Mouse (Mus musculus): ENCODE measurements around the gene Ttn. TPM values are rescaled to one million over a fixed set of nuclear protein-coding genes. Genes with fewer than 3 reads are reported as not detected.
A peak's percentile ranks its signal among the peaks of the same experiment; 100 is the strongest.

Ttn gene
- total RNA-seq, 2 experiments from 2014 or later: 2,325 to 2,346 TPM

GRCm38 (mm10) chr2:76962045-76962432 is 20.3 kb downstream of the Ttn start:
- DNase-seq: no peak

- no peak for DNase-seq
These were observed 20.8 kb downstream of the Ttn start for GRCm38 (mm10) chr2:76961420-76962044.

GRCm38 (mm10) chr2:76949774-76950173 is 32.6 kb downstream of the Ttn start:
- no peak for DNase-seq

GRCm38 (mm10) chr2:76938515-76938914 is 43.8 kb downstream of the Ttn start:
- DNase-seq: no peak

GRCm38 (mm10) chr2:76929718-76930117 is 52.6 kb downstream of the Ttn start:
- DNase-seq: peak; percentile 74

GRCm38 (mm10) chr2:76928816-76929215 is 53.5 kb downstream of the Ttn start:
- DNase-seq: no peak

- no peak for DNase-seq
These were observed 54.0 kb downstream of the Ttn start for GRCm38 (mm10) chr2:76928298-76928697.

GRCm38 (mm10) chr2:76926927-76927326 is 55.4 kb downstream of the Ttn start:
- DNase-seq: no peak

GRCm38 (mm10) chr2:76914959-76915358 is 67.4 kb downstream of the Ttn start:
- no peak for DNase-seq

GRCm38 (mm10) chr2:76908705-76909457 is 73.5 kb downstream of the Ttn start:
- DNase-seq: peak; percentile 4

- no peak for DNase-seq
These were observed 79.0 kb downstream of the Ttn start for GRCm38 (mm10) chr2:76903351-76903750.

- DNase-seq: no peak
These were observed 80.8 kb downstream of the Ttn start for GRCm38 (mm10) chr2:76901476-76902086.

- DNase-seq: no peak
These were observed 82.5 kb downstream of the Ttn start for GRCm38 (mm10) chr2:76899886-76900285.

- DNase-seq: no peak
These were observed 85.4 kb downstream of the Ttn start for GRCm38 (mm10) chr2:76896990-76897389.

- DNase-seq: no peak
These were observed 87.0 kb downstream of the Ttn start for GRCm38 (mm10) chr2:76895327-76895726.

GRCm38 (mm10) chr2:76888721-76889120 is 93.6 kb downstream of the Ttn start:
- no peak for DNase-seq

GRCm38 (mm10) chr2:76885855-76886254 is 96.5 kb downstream of the Ttn start:
- no peak for DNase-seq

- no peak for DNase-seq
These were observed 100.9 kb downstream of the Ttn start for GRCm38 (mm10) chr2:76881406-76881805.

- DNase-seq: no peak
These were observed 106.8 kb downstream of the Ttn start for GRCm38 (mm10) chr2:76875587-76875986.

GRCm38 (mm10) chr2:76866928-76867327 is 115.4 kb downstream of the Ttn start:
- no peak for DNase-seq

GRCm38 (mm10) chr2:76865497-76865896 is 116.8 kb downstream of the Ttn start:
- DNase-seq: no peak

- no peak for DNase-seq
These were observed 121.0 kb downstream of the Ttn start for GRCm38 (mm10) chr2:76861327-76861726.

GRCm38 (mm10) chr2:76850066-76850465 is 132.3 kb downstream of the Ttn start:
- DNase-seq: no peak

- DNase-seq: no peak
These were observed 139.2 kb downstream of the Ttn start for GRCm38 (mm10) chr2:76843162-76843561.
